Mouse (Mus musculus): Measurements from ENCODE around the gene Syt2. TPM values are rescaled to one million over a fixed set of nuclear protein-coding genes. Genes with fewer than 3 reads are reported as not detected.

Gene Syt2
- polyA plus RNA-seq, 1 experiment from 2014 or later = 0.14 TPM

- Histone ChIP-seq H3K27ac (ENCODE audit: low read length) (no peak overlapping the region), H3K4me1 (ENCODE audit: insufficient read depth, low read depth, low read length) (peaks cover 29% of the 10 kb centered on the region; the same call in 1 of the 2 replicates), H3K36me3 (ENCODE audit: insufficient read depth, low read length) (no peaks in the 10 kb centered on the region; the same call in 1 of the 2 replicates), H3K9me3 (ENCODE audit: low read length) (no peaks in the 10 kb centered on the region), H3K27me3 (replicated peaks; ENCODE audit: insufficient read depth, low read length) (no peaks in the 10 kb centered on the region), H3K9ac (replicated peaks; ENCODE audit: low read depth) (no peak overlapping the region), H3K4me2 (replicated peaks; ENCODE audit: low read depth, low read length) (no peak overlapping the region), H3K4me3 (ENCODE audit: low read depth, low read length) (no peak overlapping the region)
- DNase-seq (ENCODE audit: low spot score) = no peak
- TF ChIP-seq EP300 (IDR thresholded peaks at IDR 0.05) (no peak), CTCF (IDR thresholded peaks at IDR 0.05) (no peak)
- no peak for ATAC-seq
- WGBS = 68% methylated on average over 10 of the region's 10 CpGs
These were observed 109.9 kb downstream of the Syt2 start for GRCm38 (mm10) chr1:134756190-134756873.

- no peak overlapping the region; the same call in 1 of the 2 replicates for H3K27ac ChIP-seq (ENCODE audit: low read length)
- TF ChIP-seq CTCF (IDR thresholded peaks at IDR 0.05) (no peak), EP300 (IDR thresholded peaks at IDR 0.05) (no peak)
- no peaks in the 10 kb centered on the region for H3K9me3 ChIP-seq (ENCODE audit: low read length)
- H3K9ac ChIP-seq (replicated peaks; ENCODE audit: low read depth) = no peak overlapping the region
- DNase-seq (ENCODE audit: low spot score) (no peak), ATAC-seq (no peak)
- H3K4me3 ChIP-seq (ENCODE audit: low read depth, low read length) = no peak overlapping the region
- peaks cover 29% of the 10 kb centered on the region; the same call in 1 of the 2 replicates for H3K4me1 ChIP-seq (ENCODE audit: insufficient read depth, low read depth, low read length)
- no peaks in the 10 kb centered on the region; the same call in 1 of the 2 replicates for H3K36me3 ChIP-seq (ENCODE audit: insufficient read depth, low read length)
- 48% methylated on average over 3 of the region's 3 CpGs for WGBS
- H3K27me3 ChIP-seq (replicated peaks; ENCODE audit: insufficient read depth, low read length) = no peaks in the 10 kb centered on the region
- no peak overlapping the region for H3K4me2 ChIP-seq (replicated peaks; ENCODE audit: low read depth, low read length)
These were observed 110.8 kb downstream of the Syt2 start for GRCm38 (mm10) chr1:134757230-134757629.

GRCm38 (mm10) chr1:134759133-134759532 lies 112.7 kb downstream of the Syt2 start:
- no peak for TF ChIP-seq EP300 (IDR thresholded peaks at IDR 0.05)
- no peak for TF ChIP-seq CTCF (IDR thresholded peaks at IDR 0.05)
- Histone ChIP-seq H3K9me3 (ENCODE audit: low read length) (no peaks in the 10 kb centered on the region), H3K9ac (replicated peaks; ENCODE audit: low read depth) (no peak overlapping the region), H3K27me3 (replicated peaks; ENCODE audit: insufficient read depth, low read length) (no peaks in the 10 kb centered on the region), H3K27ac (ENCODE audit: low read length) (no peak overlapping the region), H3K4me2 (replicated peaks; ENCODE audit: low read depth, low read length) (no peak overlapping the region), H3K4me1 (ENCODE audit: insufficient read depth, low read depth, low read length) (peaks cover 17% of the 10 kb centered on the region; the same call in 1 of the 2 replicates), H3K36me3 (ENCODE audit: insufficient read depth, low read length) (no peaks in the 10 kb centered on the region; the same call in 1 of the 2 replicates), H3K4me3 (ENCODE audit: low read depth, low read length) (no peak overlapping the region)
- 71% methylated on average over 6 of the region's 6 CpGs for WGBS
- DNase-seq (ENCODE audit: low spot score) = no peak
- ATAC-seq = no peak

- Histone ChIP-seq H3K4me1 (ENCODE audit: insufficient read depth, low read depth, low read length) (peaks cover 9% of the 10 kb centered on the region; the same call in 1 of the 2 replicates), H3K9ac (replicated peaks; ENCODE audit: low read depth) (no peak overlapping the region), H3K27ac (ENCODE audit: low read length) (no peak overlapping the region), H3K27me3 (replicated peaks; ENCODE audit: insufficient read depth, low read length) (no peaks in the 10 kb centered on the region), H3K4me3 (ENCODE audit: low read depth, low read length) (no peak overlapping the region), H3K4me2 (replicated peaks; ENCODE audit: low read depth, low read length) (no peak overlapping the region), H3K36me3 (ENCODE audit: insufficient read depth, low read length) (no peaks in the 10 kb centered on the region; the same call in 1 of the 2 replicates), H3K9me3 (ENCODE audit: low read length) (no peaks in the 10 kb centered on the region)
- TF ChIP-seq CTCF (IDR thresholded peaks at IDR 0.05) (no peak), EP300 (IDR thresholded peaks at IDR 0.05) (no peak)
- ATAC-seq (no peak), DNase-seq (ENCODE audit: low spot score) (no peak)
- 70% methylated on average over 5 of the region's 5 CpGs for WGBS
These were observed 114.2 kb downstream of the Syt2 start for GRCm38 (mm10) chr1:134760642-134761041.

- H3K9ac ChIP-seq (replicated peaks; ENCODE audit: low read depth) = no peak overlapping the region
- ATAC-seq (no peak), DNase-seq (ENCODE audit: low spot score) (no peak)
- TF ChIP-seq CTCF (IDR thresholded peaks at IDR 0.05) (no peak), EP300 (IDR thresholded peaks at IDR 0.05) (no peak)
- no peak overlapping the region for H3K27ac ChIP-seq (ENCODE audit: low read length)
- H3K4me2 ChIP-seq (replicated peaks; ENCODE audit: low read depth, low read length) = no peak overlapping the region
- H3K27me3 ChIP-seq (replicated peaks; ENCODE audit: insufficient read depth, low read length) = no peaks in the 10 kb centered on the region
- H3K36me3 ChIP-seq (ENCODE audit: insufficient read depth, low read length) = peaks cover 4% of the 10 kb centered on the region; the same call in 1 of the 2 replicates
- no peaks in the 10 kb centered on the region for H3K9me3 ChIP-seq (ENCODE audit: low read length)
- H3K4me1 ChIP-seq (ENCODE audit: insufficient read depth, low read depth, low read length) = 0 out of 2 replicates have a peak, but pooled peaks cover 1% of the 10 kb centered on the region
- WGBS = 76% methylated on average over 7 of the region's 7 CpGs
- H3K4me3 ChIP-seq (ENCODE audit: low read depth, low read length) = no peak overlapping the region
These were observed 115.1 kb downstream of the Syt2 start for GRCm38 (mm10) chr1:134761534-134761933.

GRCm38 (mm10) chr1:134763250-134763649 lies 116.8 kb downstream of the Syt2 start:
- no peaks in the 10 kb centered on the region for H3K9me3 ChIP-seq (ENCODE audit: low read length)
- ATAC-seq (no peak), DNase-seq (ENCODE audit: low spot score) (no peak)
- WGBS = 86% methylated on average over 4 of the region's 4 CpGs
- no peaks in the 10 kb centered on the region for H3K4me1 ChIP-seq (ENCODE audit: insufficient read depth, low read depth, low read length)
- H3K27ac ChIP-seq (ENCODE audit: low read length) = no peak overlapping the region
- H3K27me3 ChIP-seq (replicated peaks; ENCODE audit: insufficient read depth, low read length) = no peaks in the 10 kb centered on the region
- H3K9ac ChIP-seq (replicated peaks; ENCODE audit: low read depth) = no peak overlapping the region
- TF ChIP-seq EP300 (IDR thresholded peaks at IDR 0.05) (no peak), CTCF (IDR thresholded peaks at IDR 0.05) (no peak)
- H3K4me2 ChIP-seq (replicated peaks; ENCODE audit: low read depth, low read length) = no peak overlapping the region
- no peak overlapping the region for H3K4me3 ChIP-seq (ENCODE audit: low read depth, low read length)
- H3K36me3 ChIP-seq (ENCODE audit: insufficient read depth, low read length) = peaks cover 4% of the 10 kb centered on the region; the same call in 1 of the 2 replicates

All from lung, postnatal 0 days (tissue).